Mouse (Mus musculus) lung, embryonic 15.5 days (tissue): ENCODE results near the gene Ttll11. TPM values are rescaled to one million over a fixed set of nuclear protein-coding genes. Genes with fewer than 3 reads are reported as not detected.

ENCODE experiments used
- ATAC-seq: fragments of 200-750 bp; cut with Nextera tagmentation; 2 replicates; pipeline ENCODE4 v1.8.0; 2017; ENCODE audit warnings: moderate number of reproducible peaks, borderline replicate concordance; ENCODE audit not compliant: low FRiP score, low TSS enrichment; ENCODE audit errors: extremely low read depth
- H3K27ac ChIP-seq: fragments of 300-500 bp; sonication (generic); 2 replicates; pipeline ENCODE4 v1.5.1; 2015; ENCODE audit warnings: moderate library complexity, mild to moderate bottlenecking, inconsistent platforms
- H3K27me3 ChIP-seq: fragments of 300-500 bp; sonication (generic); 2 replicates; pipeline ENCODE4 v1.6.1; 2015; ENCODE audit warnings: inconsistent platforms
- H3K36me3 ChIP-seq: fragments of 300-500 bp; sonication (generic); 2 replicates; pipeline ENCODE4 v1.6.1; 2015; ENCODE audit warnings: inconsistent platforms
- H3K4me1 ChIP-seq: fragments of 300-500 bp; sonication (generic); 2 replicates; pipeline ENCODE4 v1.6.1; 2015; ENCODE audit warnings: inconsistent platforms
- H3K4me2 ChIP-seq: fragments of 300-500 bp; sonication (generic); 2 replicates; pipeline ENCODE4 v1.6.1; 2015; ENCODE audit warnings: inconsistent platforms, mild to moderate bottlenecking, moderate library complexity
- H3K4me3 ChIP-seq: fragments of 300-500 bp; sonication (generic); 2 replicates; pipeline ENCODE4 v1.5.1; 2015; ENCODE audit warnings: mild to moderate bottlenecking, inconsistent platforms
- H3K9ac ChIP-seq: fragments of 300-500 bp; sonication (generic); 2 replicates; pipeline ENCODE4 v1.6.1; 2015; ENCODE audit warnings: inconsistent platforms
- H3K9me3 ChIP-seq: fragments of 300-500 bp; sonication (generic); 2 replicates; pipeline ENCODE4 v1.6.1; 2016; ENCODE audit warnings: inconsistent platforms
- WGBS: fragments of 180-500 bp; shearing (Covaris S2); methylation state at CpG from one replicate; pipeline ENCODE4 v1.1.7; 2015; 5-methylcytosine and 5-hydroxymethylcytosine counted together
- polyA plus RNA-seq: library from polyadenylated mRNA; unstranded; fragments of >200 nt; fragmentation: Nextera tagmentation; extraction: Ambion mirVana; gene quantifications from 2 replicates; pipeline ENCODE4 v1.2.1, GENCODE M21; 2015

Gene Ttll11
- polyA plus RNA-seq, 1 experiment from 2014 or later: 0.77 TPM

DNA sequence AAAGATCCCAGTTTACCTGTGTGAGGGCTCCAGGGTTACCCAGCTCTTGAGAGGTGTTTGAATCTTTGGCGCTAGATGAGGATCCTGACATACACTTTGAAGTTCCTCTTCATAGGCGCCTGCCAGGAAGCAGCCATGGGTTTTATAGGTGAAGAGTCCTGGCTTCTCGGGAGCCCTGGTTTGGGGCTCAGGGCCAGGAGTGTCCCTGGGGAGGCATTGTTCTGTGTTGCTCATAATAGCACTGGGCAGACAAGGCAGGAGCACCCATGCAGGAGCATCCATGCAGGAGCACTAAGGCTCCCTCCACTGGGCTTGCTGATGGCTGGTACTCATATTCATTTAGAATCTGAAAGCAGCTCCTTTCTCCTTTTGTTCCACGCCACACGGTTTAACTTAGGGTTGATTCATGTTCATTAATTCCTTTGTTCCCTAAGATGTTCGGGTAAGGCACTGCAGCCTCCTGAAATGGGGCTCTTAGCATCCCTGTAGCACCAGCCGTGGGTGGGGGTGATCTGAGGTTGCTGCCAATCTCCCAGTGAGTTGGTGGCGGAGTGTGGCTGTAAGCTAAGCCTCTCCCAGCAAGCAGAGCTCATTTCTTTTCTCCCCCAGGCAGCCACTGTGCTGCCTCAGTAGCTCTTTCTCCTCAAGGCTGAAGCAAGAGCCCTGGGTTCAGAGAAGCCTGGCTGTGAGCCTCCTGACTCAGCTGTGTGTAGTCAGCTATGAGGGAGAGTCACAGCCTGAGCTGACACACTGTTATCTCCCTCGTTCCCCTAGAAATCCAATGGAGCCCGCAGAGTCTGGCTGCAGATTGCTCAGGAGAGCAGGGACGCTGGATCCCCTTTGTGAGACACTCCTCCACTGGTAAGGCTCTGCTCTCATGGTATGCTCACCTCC lies 133.9 kb downstream of the Ttll11 start:
- Histone ChIP-seq H3K4me1 (peaks cover 13% of the 10 kb centered on the region; the same call in 1 of the 2 replicates), H3K9me3 (no peaks in the 10 kb centered on the region), H3K4me2 (no peak overlapping the region), H3K9ac (no peak overlapping the region), H3K27me3 (peaks cover 2% of the 10 kb centered on the region; the same call in 1 of the 2 replicates), H3K36me3 (no peaks in the 10 kb centered on the region), H3K4me3 (no peak overlapping the region), H3K27ac (no peak overlapping the region)
- ATAC-seq: no peak
- 48% methylated on average over 11 of the region's 11 CpGs for WGBS

DNA sequence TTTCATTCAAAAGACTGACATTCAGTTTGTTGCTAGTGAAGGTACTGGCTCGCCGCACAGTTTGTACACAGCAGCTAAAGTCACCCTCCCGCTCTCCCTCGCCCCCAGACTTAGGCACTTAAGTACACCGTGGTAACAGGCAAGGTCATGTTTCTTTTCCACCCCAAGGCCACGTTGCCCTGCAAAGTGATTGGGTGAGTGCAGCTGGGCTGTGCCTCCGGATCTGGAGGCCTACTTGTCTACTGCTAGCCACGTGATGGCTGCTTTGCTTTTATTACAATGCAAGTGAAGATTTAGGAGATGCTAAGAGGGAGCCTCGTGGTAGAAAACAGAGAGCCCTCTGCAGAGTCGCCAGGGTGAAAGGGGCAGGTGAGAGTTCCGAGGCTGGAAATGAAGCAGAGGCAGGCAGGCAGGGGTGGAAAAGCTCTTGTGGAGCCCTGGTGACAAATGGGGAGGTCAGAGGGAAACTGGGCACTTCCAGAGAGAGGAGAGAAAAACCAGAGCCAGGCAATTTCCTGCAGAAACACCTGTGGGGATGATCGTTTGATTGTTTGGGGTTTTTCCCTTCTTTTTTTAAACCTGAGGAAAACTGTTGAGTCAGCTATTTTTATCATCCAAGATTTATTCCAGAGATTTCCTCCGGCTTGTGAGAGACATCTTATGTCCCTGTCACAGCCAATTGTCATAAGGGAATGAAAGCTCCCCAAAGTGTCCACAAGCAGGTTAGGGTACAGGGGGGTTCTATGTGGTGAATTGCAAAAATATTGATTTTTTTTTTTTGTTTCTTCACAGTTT lies 135.6 kb downstream of the Ttll11 start:
- ATAC-seq: no peak
- no peaks in the 10 kb centered on the region for H3K9me3 ChIP-seq
- H3K4me2 ChIP-seq: no peak overlapping the region
- H3K27me3 ChIP-seq: no peaks in the 10 kb centered on the region
- no peak overlapping the region for H3K4me3 ChIP-seq
- H3K36me3 ChIP-seq: no peaks in the 10 kb centered on the region
- no peak overlapping the region for H3K9ac ChIP-seq
- 28% methylated on average over 13 of the region's 13 CpGs for WGBS
- no peak overlapping the region for H3K27ac ChIP-seq
- peaks cover 14% of the 10 kb centered on the region; the same call in 1 of the 2 replicates for H3K4me1 ChIP-seq

DNA sequence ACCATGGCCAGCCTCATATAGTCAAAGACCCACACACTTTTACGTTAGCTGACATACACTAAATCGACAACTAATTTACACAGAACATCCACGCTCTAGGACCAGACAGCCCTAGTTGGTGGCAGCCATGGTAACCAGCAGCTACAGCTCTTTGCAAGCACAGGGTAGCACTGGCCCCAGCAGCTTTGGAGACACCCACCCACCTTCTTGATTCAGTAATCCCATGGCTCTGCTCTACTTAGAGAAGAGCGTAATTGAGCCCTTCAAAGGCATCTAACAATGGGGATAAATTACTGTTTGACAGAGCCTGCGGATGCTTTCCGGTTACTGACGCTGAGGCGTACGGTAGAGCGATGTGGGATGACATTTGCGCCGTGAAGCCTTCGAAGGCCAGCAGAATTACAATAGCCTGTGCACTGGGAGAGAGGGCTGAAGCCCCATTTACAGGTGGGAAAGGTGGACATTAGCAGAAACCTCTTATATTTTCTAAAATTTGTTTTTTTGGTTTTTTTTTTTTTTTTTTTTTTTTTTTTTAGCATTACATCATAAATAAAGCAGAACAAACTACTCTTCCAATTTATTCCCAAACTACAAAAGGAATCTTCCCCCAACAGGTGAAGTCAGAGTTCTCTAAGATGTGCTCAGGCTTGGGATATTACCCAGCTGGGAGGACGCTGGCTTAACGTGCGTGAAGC lies 136.8 kb downstream of the Ttll11 start:
- H3K9me3 ChIP-seq: no peaks in the 10 kb centered on the region
- H3K4me3 ChIP-seq: no peak overlapping the region
- H3K27ac ChIP-seq: no peak overlapping the region
- no peak for ATAC-seq
- WGBS: 91% methylated on average over 16 of the region's 16 CpGs
- no peaks in the 10 kb centered on the region for H3K36me3 ChIP-seq
- no peaks in the 10 kb centered on the region for H3K27me3 ChIP-seq
- H3K4me1 ChIP-seq: peaks cover 14% of the 10 kb centered on the region; the same call in 1 of the 2 replicates
- H3K4me2 ChIP-seq: no peak overlapping the region
- H3K9ac ChIP-seq: no peak overlapping the region

DNA sequence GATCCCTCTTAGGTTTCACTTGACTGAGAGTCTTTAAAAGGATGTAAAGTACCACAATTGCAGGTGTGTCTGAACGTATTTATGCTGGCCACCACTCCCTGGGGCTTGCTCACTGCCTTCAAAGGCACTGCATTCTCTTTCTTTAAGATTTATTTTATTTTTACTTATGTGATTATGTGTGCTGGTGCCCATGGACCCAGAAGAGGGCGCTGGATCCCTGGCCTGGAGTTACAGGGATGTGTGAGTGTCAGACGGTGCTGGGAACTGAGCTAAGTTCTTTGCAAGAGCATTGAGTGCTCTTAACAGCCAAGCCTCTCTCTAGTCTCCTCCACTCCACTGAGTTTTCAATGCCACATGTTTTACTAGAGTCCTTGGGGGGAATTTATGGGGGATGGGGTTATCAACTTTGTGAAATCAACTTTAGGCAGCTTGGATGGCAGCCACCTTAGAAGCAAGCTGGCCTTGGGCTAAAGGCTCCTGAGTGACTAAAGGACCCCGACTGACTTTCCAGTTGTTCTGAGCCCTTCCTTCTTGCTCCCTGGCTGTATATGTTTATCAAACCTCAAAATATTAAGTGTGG lies 137.8 kb downstream of the Ttll11 start:
- Histone ChIP-seq H3K4me3 (no peak overlapping the region), H3K27me3 (no peaks in the 10 kb centered on the region), H3K9me3 (0 out of 2 replicates have a peak, but pooled peaks cover 1% of the 10 kb centered on the region), H3K4me1 (peaks cover 14% of the 10 kb centered on the region; the same call in 1 of the 2 replicates), H3K36me3 (no peaks in the 10 kb centered on the region), H3K9ac (no peak overlapping the region), H3K4me2 (peak overlapping the region; percentile 0; the same call in 1 of the 2 replicates), H3K27ac (peak overlapping the region; percentile 76)
- ATAC-seq: no peak
- whole genome bisulfite sequencing: 55% methylated on average over 4 of the region's 4 CpGs

DNA sequence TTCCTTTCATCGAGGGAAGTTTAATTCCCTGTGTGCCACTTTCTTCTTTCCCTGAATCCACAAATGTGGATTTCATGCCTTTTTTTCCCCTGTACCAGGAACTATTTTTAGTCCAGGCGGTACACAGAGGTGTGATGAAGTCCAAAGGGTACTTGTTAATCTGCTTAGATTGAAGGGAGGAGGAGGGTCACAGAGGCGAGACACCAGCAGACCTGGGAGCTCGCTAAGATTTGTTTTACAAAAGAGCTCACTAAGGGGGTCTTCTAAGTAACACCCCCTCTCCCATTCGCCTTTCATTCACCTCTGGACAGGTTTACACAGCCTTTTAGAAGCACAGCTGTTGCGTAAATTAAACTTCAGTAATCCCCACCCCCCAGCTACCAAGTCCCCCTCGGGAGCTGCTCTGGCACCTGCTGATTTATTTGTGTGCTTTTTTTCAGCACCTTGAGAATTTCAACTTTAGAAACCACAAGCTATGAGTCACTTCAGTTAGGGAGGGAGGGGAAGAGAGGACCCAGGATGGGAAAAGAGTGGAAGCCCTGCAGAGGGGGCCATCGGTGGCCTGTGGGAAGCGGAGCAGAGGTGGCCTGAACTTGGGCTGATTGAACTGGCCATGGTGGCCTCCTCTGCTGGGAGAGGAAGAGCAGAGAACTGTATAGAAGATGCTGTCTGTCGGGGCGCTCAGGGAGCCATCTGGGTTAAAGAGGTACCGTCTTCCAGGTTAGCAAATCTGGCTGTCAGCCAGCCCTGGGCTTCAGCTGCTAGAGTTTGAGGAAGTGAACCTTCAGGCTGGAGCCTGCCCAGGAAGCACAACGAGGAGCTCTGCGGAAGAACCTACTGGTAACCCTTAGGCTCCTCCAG lies 138.5 kb downstream of the Ttll11 start:
- H3K9me3 ChIP-seq: 0 out of 2 replicates have a peak, but pooled peaks cover 5% of the 10 kb centered on the region
- 22% methylated on average over 14 of the region's 14 CpGs for WGBS
- H3K36me3 ChIP-seq: no peaks in the 10 kb centered on the region
- no peak overlapping the region for H3K9ac ChIP-seq
- peak; percentile 67 for ATAC-seq
- H3K4me2 ChIP-seq: peak overlapping the region; percentile 0; the same call in 1 of the 2 replicates
- no peak overlapping the region for H3K4me3 ChIP-seq
- peak overlapping the region; percentile 76 for H3K27ac ChIP-seq
- H3K4me1 ChIP-seq: peaks cover 14% of the 10 kb centered on the region; the same call in 1 of the 2 replicates
- no peaks in the 10 kb centered on the region for H3K27me3 ChIP-seq

DNA sequence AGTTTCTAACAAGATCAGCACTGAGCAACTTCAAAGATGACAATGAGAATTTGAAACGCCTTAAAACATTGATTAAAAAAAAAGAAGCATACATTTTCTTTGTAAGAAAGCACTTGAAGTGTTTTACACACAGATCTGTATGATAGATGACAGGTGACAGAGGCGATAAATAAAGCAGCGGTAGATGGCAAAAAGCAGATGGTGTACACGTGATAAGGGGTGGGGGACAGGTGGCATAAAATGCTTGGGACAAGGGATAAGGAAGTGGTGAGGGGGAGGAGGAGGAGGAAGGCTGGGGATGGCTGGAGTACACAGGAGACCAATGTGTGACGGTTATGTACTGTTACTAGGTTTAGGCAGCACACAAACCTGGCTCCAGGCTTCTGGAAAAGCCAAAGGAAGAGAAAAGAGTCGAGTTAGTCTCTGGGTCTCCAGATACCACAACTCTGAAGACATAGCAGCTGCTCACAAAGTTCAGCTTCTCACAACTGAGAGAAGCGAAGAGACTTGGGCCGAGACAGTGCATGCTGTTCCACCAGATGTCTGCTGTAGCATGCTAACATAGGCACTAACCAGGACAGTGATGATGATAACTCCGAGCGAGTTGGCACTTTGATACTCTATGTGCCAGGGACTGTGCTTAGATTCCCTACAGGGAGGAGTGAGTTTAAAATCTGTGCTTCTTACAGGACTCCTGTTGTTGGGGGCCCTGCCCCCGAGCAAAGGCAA lies 140.8 kb downstream of the Ttll11 start:
- H3K4me3 ChIP-seq: no peak overlapping the region
- H3K27me3 ChIP-seq: no peaks in the 10 kb centered on the region
- ATAC-seq: no peak
- 0 out of 2 replicates have a peak, but pooled peaks cover 5% of the 10 kb centered on the region for H3K9me3 ChIP-seq
- no peak overlapping the region for H3K27ac ChIP-seq
- no peak overlapping the region for H3K4me2 ChIP-seq
- H3K36me3 ChIP-seq: no peaks in the 10 kb centered on the region
- H3K9ac ChIP-seq: no peak overlapping the region
- peaks cover 12% of the 10 kb centered on the region; the same call in 1 of the 2 replicates for H3K4me1 ChIP-seq
- WGBS: 69% methylated on average over 11 of the region's 11 CpGs

DNA sequence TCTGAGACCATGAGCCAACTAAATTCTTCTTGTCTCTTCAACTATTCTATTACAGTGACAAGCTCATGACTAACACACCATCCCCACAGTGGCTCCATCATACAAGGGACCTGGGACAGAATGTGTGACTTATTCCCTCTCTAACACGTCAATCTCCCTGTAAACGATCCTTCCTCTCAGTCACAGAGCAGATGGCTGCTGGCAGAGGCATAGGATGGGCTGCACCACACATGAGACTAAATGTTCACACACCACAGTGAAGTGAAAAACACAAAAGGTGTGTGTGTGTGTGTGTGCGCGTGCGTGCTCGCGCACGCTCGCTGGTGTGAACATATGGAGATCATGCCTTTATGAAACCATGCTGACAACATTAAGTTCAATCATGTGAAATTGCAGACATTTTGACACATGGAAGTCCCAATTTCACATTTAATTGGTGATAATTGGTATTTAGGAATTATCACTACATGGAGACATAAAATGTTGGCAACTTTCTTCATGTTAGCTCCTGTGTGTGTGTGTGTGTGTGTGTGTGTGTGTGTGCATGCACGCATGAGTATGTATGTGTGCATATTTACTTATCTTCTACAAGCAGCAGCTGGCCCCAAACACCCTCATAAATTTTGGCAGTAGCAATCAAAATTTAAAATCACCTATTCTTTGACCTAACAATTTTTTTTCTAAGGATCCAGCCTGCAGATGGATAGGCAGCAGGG lies 145.4 kb downstream of the Ttll11 start:
- Histone ChIP-seq H3K27me3 (no peaks in the 10 kb centered on the region), H3K36me3 (no peaks in the 10 kb centered on the region)
- no peak for ATAC-seq

DNA sequence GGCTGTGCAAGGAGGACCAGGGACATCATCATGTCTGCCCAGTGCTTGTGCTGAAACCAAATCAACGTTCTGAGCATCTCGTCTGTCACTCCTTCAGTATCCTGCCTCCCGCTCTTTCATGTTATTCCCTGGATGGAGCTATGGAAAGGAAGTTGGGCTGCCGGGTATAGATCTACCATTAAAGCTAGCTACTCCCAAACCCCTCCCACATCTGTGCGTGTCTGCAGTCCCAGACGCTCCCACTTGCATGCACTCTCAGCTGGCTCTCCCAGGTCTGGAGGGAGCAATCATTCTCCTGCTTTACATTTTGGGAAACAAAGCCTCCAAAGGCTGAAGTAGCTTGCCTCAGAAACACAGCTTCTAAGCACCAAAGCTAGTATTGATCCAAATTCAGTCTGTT lies 146.2 kb downstream of the Ttll11 start:
- ATAC-seq: no peak
- H3K27ac ChIP-seq: no peak overlapping the region
- peaks cover 9% of the 10 kb centered on the region; the same call in 1 of the 2 replicates for H3K4me1 ChIP-seq
- no peak overlapping the region for H3K4me2 ChIP-seq
- H3K4me3 ChIP-seq: no peak overlapping the region
- 0 out of 2 replicates have a peak, but pooled peaks cover 5% of the 10 kb centered on the region for H3K9me3 ChIP-seq
- no peak overlapping the region for H3K9ac ChIP-seq
- WGBS: 38% methylated on average over 6 of the region's 6 CpGs
- H3K36me3 ChIP-seq: no peaks in the 10 kb centered on the region
- H3K27me3 ChIP-seq: no peaks in the 10 kb centered on the region

More for the DNA sequence above, 145.4 kb downstream of the Ttll11 start:
- Histone ChIP-seq H3K9me3 (0 out of 2 replicates have a peak, but pooled peaks cover 5% of the 10 kb centered on the region), H3K27ac (no peak overlapping the region), H3K4me3 (no peak overlapping the region), H3K4me2 (no peak overlapping the region), H3K4me1 (peaks cover 9% of the 10 kb centered on the region; the same call in 1 of the 2 replicates), H3K9ac (no peak overlapping the region)
- 93% methylated on average over 10 of the region's 10 CpGs for WGBS

DNA sequence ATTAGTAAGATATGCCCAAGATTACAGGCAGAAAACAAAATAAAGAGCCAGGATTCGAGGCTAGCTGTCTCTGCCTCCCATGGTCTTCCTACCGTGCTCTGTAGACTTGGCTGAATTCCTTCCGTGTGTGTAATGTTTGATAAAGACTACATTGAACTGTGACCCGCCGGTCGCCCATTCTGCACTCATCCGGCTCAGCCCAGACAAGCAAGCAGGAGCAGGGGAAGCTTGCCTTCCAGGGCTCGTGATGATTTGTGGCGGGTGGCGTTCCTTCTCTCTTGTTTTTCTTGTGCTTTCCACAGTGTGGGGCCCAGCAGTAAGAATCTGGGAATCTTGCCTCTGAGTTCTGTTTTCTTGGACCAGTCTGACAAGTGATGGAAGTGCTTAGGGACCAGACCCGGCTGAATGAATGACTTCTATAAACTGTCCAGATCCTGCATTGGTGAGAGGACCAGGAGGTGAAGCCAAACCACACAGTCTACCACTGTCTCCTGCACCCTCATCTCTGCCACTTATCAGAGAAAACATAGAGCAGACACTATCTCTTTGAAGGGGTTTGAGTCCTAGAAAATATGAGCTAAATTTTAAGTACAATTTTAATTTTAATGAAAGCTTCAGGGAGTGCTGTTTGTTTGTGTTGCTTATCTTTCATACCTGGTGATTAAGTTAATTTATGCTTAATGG lies 146.8 kb downstream of the Ttll11 start:
- no peak for ATAC-seq
- Histone ChIP-seq H3K4me1 (peaks cover 9% of the 10 kb centered on the region; the same call in 1 of the 2 replicates), H3K4me2 (no peak overlapping the region), H3K27me3 (no peaks in the 10 kb centered on the region), H3K27ac (no peak overlapping the region), H3K4me3 (no peak overlapping the region), H3K9me3 (0 out of 2 replicates have a peak, but pooled peaks cover 5% of the 10 kb centered on the region), H3K9ac (no peak overlapping the region), H3K36me3 (no peaks in the 10 kb centered on the region)
- 10% methylated on average over 11 of the region's 11 CpGs for whole genome bisulfite sequencing
